Mouse (Mus musculus) brain, embryonic 18.5 days (tissue): ENCODE measurements around the gene Lrmda.

Experiments used
- DNase-seq: peaks from one replicate; pipeline ENCODE4 v3.0.0-alpha.2; 2012; ENCODE audit warnings: low read depth, low spot score

Gene Lrmda

DNA sequence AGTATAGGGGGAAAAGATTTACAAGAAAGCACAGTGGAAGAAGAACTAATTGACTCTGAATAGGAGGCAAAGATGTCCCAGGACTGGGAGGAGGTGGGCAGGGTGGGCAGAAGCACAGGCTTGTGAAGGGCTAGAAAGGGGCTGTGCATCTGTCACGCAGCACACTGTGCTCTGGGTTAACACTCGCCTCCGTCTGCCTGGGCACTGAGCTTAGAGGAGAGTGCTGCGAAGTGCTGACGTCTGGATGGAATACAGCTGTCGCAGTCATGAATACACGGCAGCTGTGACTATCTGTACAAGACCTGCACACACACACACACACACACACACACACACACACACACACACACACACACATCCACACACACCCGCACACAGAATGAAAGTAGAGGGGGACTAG is 73.6 kb downstream of the Lrmda start:
- DNase-seq = no peak

DNA sequence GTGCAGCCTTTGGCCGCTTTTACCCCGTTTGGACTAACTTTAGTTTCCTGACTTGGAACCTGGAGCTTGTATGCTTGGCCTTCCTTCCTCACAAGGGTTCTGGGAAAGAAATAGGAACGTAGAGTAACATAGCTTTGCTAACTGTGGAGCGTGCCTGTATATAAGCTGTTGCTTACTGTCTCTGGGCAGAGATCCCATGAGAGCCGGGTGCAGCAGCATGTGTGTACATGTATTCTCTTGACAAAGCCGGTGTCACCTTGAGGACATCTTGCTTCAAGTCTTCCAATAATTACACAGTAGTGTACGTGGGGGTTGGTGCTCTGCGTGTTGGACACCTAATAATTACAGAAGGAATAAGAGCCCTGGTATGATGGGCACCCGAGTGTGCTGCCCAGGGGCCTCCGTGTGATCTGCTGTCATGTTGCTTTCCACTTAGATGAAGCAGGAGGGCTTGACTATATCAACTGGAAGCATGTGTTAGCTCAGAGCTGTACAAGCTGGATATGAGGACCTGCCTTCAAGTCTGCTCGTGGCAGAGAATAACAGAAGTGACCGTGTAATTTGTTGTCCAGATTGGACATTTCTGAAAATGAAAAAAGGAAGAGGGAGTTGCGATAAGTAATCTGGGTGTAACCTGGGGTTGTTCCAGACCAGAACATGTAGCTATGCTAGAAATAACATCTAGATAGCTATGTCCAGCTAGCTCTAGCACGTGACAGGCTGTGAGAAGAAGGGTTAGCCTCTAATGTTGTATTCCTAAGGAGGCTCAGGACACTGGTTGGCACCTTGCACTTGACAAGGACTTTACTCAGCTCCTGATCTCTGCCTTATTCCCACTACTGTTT is 82.7 kb downstream of the Lrmda start:
- no peak for DNase-seq

DNA sequence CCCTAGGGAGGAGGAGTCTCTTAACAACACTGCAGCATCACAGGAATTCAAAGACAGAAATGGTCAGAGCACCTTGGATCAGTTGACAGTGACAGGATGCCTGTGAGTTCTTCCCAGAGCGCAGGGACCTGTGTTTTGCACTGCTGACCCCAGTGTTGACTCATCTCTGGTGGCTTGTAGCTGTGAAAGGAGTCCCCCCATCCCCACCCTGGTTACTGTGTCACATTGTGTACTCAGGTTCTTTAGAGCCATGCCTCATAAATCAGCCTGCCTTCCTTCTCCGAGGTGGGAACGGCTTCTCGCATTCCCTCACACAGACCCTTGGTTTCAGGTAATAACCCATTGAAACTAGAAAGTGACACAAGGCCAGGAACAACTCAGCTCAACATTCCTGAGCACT is 86.3 kb downstream of the Lrmda start:
- no peak for DNase-seq

DNA sequence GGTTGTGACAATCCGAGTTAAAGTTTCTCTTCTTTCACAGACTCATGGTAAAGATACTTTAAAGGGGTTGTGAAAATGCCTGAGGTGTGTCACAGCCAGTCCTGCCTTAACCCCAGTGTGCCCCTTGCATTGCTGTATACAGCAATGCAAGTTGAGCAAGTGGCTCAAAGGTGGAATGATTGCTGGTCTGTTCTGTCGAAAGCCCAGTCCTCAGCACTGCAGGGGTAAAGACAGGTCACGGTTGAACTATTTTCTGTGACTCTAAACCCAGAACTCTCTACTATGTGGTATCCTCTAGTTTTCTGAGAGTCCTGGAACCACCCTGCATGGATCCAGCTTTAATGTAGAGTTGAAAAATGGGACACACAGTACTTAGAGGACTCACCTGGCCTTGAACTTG is 87.3 kb downstream of the Lrmda start:
- no peak for DNase-seq

DNA sequence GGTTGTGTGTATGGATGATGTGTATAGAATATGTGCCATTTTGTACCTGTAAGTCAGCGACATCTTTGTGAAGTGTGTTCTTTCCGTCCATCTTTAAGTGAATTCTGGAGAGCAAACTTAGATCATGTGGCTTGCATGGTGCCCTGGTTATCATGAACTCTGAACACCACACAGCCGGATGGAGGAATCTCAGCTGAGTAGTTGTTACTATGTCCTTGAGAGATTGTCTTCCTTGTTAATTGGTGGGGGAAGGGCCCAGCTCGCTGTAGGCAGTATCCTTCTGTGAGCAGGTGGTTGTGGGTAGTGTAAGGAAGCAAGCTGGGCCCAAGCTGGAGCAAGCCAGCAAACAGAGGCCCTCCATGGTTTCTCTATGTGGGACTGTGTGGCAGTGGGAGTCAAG is 89.9 kb downstream of the Lrmda start:
- DNase-seq = no peak

DNA sequence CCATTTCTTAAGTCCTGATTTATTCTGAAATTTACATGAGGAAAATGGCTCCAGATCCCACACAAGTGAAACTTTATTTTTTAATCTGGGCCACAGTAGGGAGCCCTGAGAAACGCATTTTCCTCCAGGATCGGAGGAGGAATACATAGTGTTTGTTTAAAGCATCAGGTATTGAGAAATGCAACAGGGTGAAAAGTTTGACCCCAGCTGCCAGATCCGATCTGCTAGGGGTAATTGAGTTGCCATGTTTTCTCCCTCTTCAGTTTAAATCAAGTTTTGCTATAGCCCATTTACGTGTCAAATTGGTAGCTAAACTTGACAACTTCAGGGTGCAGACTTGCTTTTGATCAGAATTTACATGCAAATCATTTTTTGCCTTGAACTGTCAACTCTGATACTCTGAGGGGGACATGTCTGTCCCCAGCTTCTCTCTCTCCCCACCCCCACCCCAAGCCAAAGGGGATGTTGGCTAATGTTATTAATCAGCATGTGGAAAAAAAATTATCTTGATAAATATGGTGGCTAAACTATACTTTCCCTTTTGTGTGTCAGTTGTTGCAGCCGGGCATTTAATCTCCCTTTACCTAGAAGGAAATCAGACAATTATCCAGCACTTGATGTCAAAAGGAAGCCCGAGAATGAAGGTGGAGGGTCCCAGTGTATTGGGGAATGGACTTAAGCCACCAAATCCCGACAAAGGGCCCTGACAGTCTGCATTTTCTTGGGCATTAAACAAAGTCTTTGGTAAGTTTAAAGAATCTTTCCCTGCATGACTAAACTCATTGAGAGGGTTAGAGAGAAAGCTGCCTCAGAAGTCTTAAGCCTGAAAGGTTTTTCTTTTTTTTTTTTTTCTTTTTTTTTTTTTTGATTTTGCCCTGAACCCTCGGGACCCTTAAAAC is 94.2 kb downstream of the Lrmda start:
- no peak for DNase-seq

DNA sequence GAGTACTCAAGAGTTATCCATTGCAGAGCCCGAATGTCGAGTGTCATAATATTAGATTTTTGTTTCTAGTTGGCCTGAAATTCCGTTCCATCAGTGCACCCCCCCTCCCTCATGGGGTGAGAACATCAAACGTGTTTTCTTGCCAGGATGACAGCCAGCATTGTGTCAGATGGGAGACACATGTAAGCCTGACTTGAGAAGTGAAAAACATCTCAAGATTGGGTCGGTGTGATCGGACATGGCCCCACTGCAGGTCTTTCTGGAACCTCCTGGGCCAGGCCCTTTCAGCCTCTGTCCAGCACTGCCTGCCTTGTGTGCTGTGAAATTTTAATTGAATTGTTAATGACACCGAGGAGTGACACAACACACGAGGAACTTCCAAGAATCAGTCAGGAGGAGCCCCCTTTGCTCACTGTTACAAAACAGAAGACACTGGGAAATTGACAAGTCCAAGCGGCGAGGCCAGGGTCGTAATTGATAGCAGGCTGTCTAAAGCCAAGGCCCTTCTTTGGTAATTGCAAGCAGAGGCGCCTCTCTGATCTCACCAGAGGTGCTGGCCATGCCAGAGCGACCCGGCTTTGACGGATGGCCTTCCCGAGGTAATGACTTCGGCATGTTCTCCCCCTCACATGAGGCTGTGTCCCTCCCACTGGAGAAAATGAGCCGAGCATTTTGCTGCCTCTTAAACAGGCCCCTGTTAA is 95.3 kb downstream of the Lrmda start:
- DNase-seq = no peak

GRCm38 (mm10) chr14:22118096-22118495 is 98.6 kb downstream of the Lrmda start:
- no peak for DNase-seq

DNA sequence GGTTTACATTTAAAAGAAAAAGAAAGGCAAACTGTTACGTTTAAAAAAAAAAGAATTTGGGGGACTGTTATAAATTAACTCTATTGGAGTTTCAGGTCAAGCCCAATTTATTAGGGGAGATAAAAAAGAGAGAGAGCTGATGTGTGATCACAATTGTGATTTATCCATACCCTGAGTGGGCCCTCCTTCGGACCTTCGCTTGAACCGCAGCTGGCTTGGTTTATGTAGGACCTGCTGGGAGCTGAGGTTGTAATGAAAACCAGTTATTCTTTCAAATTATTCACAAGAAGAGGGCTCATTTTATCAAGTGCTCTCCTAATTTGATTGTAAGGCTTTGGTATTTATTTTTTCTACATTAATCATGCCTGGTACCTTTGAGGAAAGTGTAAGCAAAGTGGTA is 99.0 kb downstream of the Lrmda start:
- no peak for DNase-seq

DNA sequence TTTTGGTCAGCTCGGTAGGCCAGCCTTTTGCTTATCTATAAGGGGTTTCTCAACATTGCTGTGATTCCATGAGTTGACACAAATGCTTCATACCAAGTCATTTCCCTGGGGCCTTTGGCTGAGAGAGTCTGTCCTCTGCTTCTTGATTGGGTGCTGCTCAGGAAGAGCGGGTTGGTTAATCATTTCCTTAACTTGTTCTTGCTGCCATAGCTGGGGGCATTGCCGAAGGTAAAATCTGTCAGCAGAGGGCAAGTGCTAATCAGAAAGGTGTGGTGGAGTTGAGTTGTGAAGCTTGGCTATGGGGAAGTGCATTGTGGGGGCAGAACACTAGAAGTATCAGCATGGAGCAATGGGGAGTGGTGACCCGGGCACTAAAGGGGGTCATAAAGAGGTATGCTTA is 106.8 kb downstream of the Lrmda start:
- no peak for DNase-seq

- no peak for DNase-seq
Measured at GRCm38 (mm10) chr14:22126859-22127258, 107.3 kb downstream of the Lrmda start.

DNA sequence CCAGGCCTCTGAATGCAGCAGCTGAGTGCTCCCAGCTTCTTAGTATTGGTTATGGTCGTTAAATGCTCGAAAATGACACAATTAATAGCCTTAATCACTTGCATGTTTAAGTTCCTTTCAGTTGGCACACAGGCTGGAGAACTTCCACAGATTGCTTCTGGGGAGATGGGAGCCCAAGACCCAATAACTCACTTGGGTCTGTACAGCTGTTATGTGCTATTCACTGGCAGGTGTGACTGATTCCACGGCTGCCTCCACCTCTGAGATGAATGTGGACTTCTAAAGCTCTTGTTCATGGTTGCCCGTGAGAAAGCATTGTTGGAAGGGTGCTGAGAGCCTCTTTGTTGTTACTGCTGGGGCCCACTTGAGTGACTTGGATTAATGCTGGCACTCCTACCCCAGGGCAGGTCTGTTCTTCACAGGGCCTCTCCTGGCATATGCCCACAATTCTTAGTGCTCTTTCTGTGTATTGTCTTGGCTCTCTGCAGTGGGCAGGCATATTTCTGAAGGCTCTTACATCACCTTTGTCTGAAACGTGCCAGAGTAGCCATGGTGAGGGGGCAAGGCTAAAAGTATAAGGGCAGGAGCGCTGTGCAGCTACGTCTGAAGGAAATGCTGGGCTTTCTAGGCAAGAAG is 111.6 kb downstream of the Lrmda start:
- no peak for DNase-seq

DNA sequence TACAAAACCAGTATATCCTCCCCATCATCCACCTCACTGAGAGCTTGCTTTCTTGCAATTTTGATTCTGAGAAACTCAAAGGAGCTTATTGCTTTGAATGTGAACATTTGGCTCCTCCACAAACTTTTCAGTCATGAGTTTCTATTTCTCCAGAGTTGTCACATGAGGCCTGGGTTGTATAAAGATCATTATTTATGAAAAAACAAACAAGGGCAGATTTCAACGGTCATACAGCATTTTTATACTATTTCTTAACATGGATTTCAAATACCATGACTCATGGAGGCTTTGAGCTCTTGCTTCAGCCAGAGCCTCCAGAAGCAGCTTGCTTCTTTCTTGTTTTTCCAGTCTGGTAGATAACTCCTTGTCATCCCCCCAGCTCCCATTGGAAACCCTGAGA is 119.8 kb downstream of the Lrmda start:
- DNase-seq = no peak

DNA sequence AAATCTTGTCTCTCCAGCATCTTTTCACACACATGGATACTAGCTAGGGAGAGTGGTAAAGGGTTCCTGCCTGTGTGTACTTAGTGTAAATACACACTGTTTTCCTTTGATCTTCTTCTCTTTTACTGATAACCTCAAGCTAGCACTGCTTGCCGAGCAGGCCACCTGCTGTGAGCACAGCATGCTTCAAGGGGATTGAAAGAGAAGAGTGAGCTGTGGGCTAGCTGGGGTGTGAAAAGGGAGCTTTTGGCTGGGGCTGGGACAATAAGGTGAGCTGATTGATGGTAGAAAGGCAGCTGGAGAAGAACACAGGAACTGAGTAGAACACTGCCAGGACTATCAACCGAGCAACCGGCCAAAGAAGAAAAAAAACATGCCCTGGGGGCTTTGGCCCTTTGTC is 124.5 kb downstream of the Lrmda start:
- DNase-seq = no peak

- no peak for DNase-seq
Measured at GRCm38 (mm10) chr14:22145863-22146262, 126.4 kb downstream of the Lrmda start.

- no peak for DNase-seq
Measured at GRCm38 (mm10) chr14:22146508-22147044, 127.1 kb downstream of the Lrmda start.

- no peak for DNase-seq
Measured at GRCm38 (mm10) chr14:22147341-22148024, 128.0 kb downstream of the Lrmda start.

GRCm38 (mm10) chr14:22152701-22153100 is 133.2 kb downstream of the Lrmda start:
- no peak for DNase-seq

GRCm38 (mm10) chr14:22154096-22154495 is 134.6 kb downstream of the Lrmda start:
- DNase-seq = no peak

DNA sequence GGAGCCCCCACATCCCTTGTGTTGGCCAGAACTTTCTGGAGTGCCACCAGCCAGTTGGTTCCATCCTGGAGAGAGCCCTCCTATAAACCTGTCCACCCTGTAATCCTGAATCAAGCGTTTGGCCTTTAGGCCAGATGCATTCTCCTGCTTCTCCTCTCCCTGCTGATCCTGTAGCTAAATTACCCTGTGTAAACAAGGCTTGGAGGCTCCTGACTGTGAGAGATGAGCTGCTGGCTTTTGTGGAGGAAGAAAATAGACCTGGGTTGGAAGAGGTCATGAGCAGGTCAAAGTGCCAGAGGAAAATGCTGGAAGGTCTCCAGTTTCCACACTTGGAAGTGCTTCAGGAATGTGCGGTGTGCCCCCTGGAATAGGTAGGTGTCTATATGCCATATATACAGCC is 135.5 kb downstream of the Lrmda start:
- no peak for DNase-seq

GRCm38 (mm10) chr14:22155512-22156026 is 136.1 kb downstream of the Lrmda start:
- DNase-seq = no peak
